Mouse (Mus musculus) CD4-positive helper T cell, adult 2 months (primary cell): ENCODE results near the gene Pou1f1.

Experiments used
- DNase-seq: peaks from one replicate; pipeline ENCODE4 v3.0.0-alpha.2; 2012; ENCODE audit warnings: low read depth, missing footprints, low spot score

Gene Pou1f1

DNA sequence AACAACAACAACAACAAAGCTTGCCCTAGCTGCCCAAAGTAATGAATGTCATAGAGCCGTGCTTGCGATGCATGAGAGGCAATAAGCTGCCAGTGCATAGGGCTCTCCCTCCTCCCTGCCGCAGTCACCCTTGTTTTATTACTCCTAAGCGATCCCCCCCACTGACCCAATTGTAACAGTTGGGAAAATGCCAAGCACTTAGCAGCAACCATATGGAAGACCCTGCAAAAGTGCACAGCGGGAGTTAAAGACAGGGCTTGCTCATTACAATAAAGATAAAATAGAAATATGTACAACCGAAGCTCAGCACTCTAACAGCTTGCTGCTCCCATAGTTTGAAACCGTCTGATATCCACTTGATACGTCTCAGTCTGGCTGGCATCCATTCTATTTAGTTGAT, 44.0 kb downstream of the Pou1f1 start:
- DNase-seq: no peak

DNA sequence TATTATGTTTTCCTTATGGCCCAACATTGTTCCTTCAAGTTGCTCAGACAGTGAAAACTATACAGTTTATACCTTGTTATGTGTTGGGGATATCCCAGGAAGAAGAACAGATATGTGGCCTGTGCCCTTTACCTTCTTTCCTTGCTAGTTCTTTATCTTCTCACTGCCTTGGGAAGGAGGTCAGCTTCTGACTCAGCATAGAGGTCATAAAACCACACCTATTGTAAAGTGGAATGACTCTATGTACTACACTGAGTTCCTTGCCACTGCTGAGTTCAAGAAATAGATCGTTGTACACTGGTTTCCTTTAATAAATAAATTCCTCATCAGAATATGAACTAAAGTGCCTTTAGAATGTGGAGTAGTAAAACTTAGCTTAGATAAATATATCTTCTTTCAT, 44.6 kb downstream of the Pou1f1 start:
- DNase-seq: no peak

DNA sequence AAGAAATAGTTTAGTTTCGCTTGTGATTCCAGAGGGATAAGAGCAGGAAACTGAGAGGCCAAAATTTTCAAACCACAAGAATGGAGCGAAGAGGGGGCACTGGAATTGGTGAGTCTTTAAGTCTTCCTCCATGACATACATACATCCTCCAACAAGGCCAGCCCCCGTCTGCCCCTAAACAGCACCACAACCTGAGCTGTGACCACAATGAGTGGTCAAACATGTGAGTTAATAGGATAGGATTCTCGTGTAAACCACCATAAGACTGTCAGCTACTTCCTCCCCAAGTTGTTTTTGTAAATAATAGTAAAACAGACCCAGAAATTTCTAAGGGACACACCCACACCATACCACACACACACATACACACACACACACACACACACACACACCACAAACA, 48.5 kb downstream of the Pou1f1 start:
- DNase-seq: no peak

DNA sequence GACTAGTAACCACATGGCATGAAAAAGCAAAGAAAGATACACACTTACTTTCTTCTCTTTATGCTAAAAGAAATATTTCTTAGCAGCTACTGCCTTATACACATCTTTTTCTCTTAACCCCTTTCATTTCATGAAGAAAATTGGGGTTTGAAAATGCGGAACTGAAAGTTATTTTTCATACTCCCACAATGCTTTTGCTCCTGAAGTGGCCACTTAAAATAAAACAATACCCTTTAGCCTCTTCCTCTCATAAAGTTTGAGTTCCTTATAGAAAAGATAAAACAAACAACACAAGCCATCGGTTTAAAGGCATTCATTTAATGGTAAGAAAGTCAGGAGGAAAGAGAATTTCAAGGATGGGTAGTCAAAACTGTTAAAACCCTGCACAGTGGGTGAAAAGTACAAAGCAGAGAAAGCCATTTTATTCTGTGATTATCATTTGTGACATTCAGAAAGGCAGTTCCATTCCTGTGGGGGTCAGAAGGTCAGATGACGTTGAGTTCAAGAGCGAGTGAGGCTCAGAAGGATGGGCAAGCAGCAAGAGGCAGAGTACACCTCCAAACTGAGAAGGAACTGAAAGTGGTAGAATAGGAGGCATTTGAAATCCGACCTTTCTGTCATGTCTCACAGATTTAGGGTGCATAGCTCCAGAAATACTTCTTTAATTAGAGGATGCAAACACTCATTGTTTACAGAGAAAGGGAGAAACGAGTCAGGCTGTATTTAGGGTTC, 57.2 kb downstream of the Pou1f1 start:
- DNase-seq: no peak
